Mouse (Mus musculus) urinary bladder, postnatal 14 days (tissue): ENCODE data around the gene Taar7d.
"Not testable (repeated sequence)": the region's sequence is repeated elsewhere in the genome, so short reads cannot be mapped to it uniquely, and the experiment has no call there.

Experiments
- DNase-seq: peaks from one replicate; pipeline ENCODE4 v3.0.0; 2021; ENCODE audit warnings: low spot score

Taar7d gene

GRCm38 (mm10) chr10:24026922-24027321 is at the start of gene Taar7d:
Taar7d (plus strand) TSS chr10:24027222.
- DNase-seq = no peak

GRCm38 (mm10) chr10:23977958-23978357 is 49.1 kb upstream of the Taar7d start:
- DNase-seq = no peak

- DNase-seq = peak; percentile 78
These were observed 47.9 kb upstream of the Taar7d start for GRCm38 (mm10) chr10:23978901-23979705.

- no peak for DNase-seq
These were observed 41.5 kb upstream of the Taar7d start, which contains the start of gene Taar6 for GRCm38 (mm10) chr10:23985546-23985945. Taar6 (minus strand) TSS chr10:23985646.

- no peak for DNase-seq
These were observed 40.6 kb upstream of the Taar7d start for GRCm38 (mm10) chr10:23986419-23986818.

GRCm38 (mm10) chr10:23993381-23993780 is 33.6 kb upstream of the Taar7d start, which contains the start of gene Taar7a:
Taar7a (minus strand) TSS chr10:23993481.
- no peak for DNase-seq

- DNase-seq = no peak
These were observed 27.4 kb upstream of the Taar7d start, which contains the start of gene Taar7b for GRCm38 (mm10) chr10:23999639-24000038. Taar7b (plus strand) TSS chr10:23999939.

GRCm38 (mm10) chr10:24006442-24006841 is 20.6 kb upstream of the Taar7d start:
- no peak for DNase-seq

- no peak for DNase-seq
These were observed 20.0 kb upstream of the Taar7d start for GRCm38 (mm10) chr10:24007034-24007433.

GRCm38 (mm10) chr10:24008143-24008542 is 18.9 kb upstream of the Taar7d start:
- DNase-seq = no peak

GRCm38 (mm10) chr10:24031347-24031746 is 4.3 kb downstream of the Taar7d start:
- no peak for DNase-seq

GRCm38 (mm10) chr10:24037314-24037713 is 10.3 kb downstream of the Taar7d start, which contains the start of gene Taar7e:
Taar7e (plus strand) TSS chr10:24037614.
- no peak for DNase-seq

GRCm38 (mm10) chr10:24040120-24040869 is 13.3 kb downstream of the Taar7d start:
- DNase-seq = no peak

GRCm38 (mm10) chr10:24049210-24049609 is 22.2 kb downstream of the Taar7d start, which contains the start of gene Taar7f:
Taar7f (plus strand) TSS chr10:24049510.
- no peak for DNase-seq

- no peak for DNase-seq
These were observed 25.0 kb downstream of the Taar7d start for GRCm38 (mm10) chr10:24052039-24052438.

GRCm38 (mm10) chr10:24058986-24059385 is 32.0 kb downstream of the Taar7d start:
- no peak for DNase-seq

GRCm38 (mm10) chr10:24074751-24075150 is 47.7 kb downstream of the Taar7d start:
- not testable (repeated sequence) for DNase-seq

- DNase-seq = not testable (repeated sequence)
These were observed 49.2 kb downstream of the Taar7d start, which contains the start of gene Taar8a for GRCm38 (mm10) chr10:24076200-24076599. Taar8a (plus strand) TSS chr10:24076500.
